Mouse (Mus musculus) ES-Bruce4 (cell line): ENCODE results near the gene Plcl1. TPM values are rescaled to one million over a fixed set of nuclear protein-coding genes. Genes with fewer than 3 reads are reported as not detected.
"Not testable (repeated sequence)": the region's sequence is repeated elsewhere in the genome, so short reads cannot be mapped to it uniquely, and the experiment has no call there.

Experiments
- H3K27ac ChIP-seq: 2 replicates; pipeline ENCODE4 v1.5.1; 2012; ENCODE audit warnings: low read length, inconsistent platforms; ENCODE audit not compliant: insufficient read depth
- H3K27me3 ChIP-seq: 2 replicates; pipeline ENCODE4 v1.6.1; 2012; ENCODE audit warnings: mild to moderate bottlenecking, low read length, inconsistent platforms; ENCODE audit not compliant: control insufficient read depth, poor library complexity, insufficient read depth, severe bottlenecking
- H3K36me3 ChIP-seq: 2 replicates; pipeline ENCODE4 v1.6.1; 2012; ENCODE audit warnings: inconsistent platforms, mild to moderate bottlenecking, low read length, moderate library complexity; ENCODE audit not compliant: control insufficient read depth, poor library complexity, insufficient read depth, severe bottlenecking
- H3K4me1 ChIP-seq: one replicate; pipeline ENCODE4 v1.8.1; 2011; ENCODE audit warnings: low read length; ENCODE audit not compliant: control insufficient read depth, insufficient read depth
- H3K4me3 ChIP-seq: 2 replicates; pipeline ENCODE4 v1.5.1; 2011; ENCODE audit warnings: low read depth, mild to moderate bottlenecking, low read length
- H3K9ac ChIP-seq: 2 replicates; pipeline ENCODE4 v1.6.1; 2012; ENCODE audit warnings: low read depth, mild to moderate bottlenecking, inconsistent platforms; ENCODE audit not compliant: poor library complexity, severe bottlenecking
- H3K9me3 ChIP-seq: replicated peaks from 2 replicates; pipeline ENCODE4 v1.6.1; 2012; ENCODE audit warnings: mild to moderate bottlenecking, low read length, inconsistent platforms; ENCODE audit not compliant: control insufficient read depth, poor library complexity, insufficient read depth, severe bottlenecking
- CTCF ChIP-seq: IDR thresholded peaks from one replicate; pipeline ENCODE4 v1.8.1; 2011; ENCODE audit warnings: low read depth, low read length
- EP300 ChIP-seq: IDR thresholded peaks from 2 replicates; pipeline ENCODE4 v1.6.1; 2011; ENCODE audit warnings: low read depth, low read length; ENCODE audit not compliant: insufficient read depth
- POLR2A ChIP-seq: IDR thresholded peaks from one replicate; pipeline ENCODE4 v1.8.1; 2011; ENCODE audit warnings: low read length; ENCODE audit not compliant: insufficient read depth
- polyA plus RNA-seq: library from polyadenylated mRNA; stranded (reverse); fragments of >200 nt; gene quantifications from 2 replicates; pipeline ENCODE4 v1.2.4, GENCODE M21; 2011; ENCODE audit warnings: low read depth; ENCODE audit not compliant: missing spikeins, insufficient read depth, insufficient read length

Plcl1 gene
- polyA plus RNA-seq, 1 experiment: 0.52 TPM

DNA sequence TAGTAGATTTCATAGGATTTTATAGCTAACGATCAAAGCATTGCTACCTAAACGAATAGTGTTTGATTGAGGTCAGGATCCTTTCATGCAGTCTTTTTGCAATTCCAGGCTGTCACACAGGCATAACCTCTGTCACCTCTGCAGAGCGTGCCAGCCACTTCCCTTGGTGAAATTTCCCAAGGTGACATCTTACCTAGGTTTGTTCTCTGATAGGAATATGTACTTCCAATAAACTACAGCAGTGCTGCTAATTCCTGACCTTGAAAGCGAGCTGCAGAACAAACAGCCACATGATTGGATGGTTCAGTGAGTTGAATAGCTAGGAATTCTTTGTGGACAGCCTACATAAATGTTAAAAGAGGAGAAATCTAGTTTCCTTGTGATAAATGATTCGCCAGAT, 56.6 kb downstream of the Plcl1 start:
- Histone ChIP-seq H3K27ac (no peak overlapping the region), H3K4me1 (no peaks in the 10 kb centered on the region), H3K9ac (no peak overlapping the region), H3K36me3 (no peaks in the 10 kb centered on the region), H3K9me3 (no peaks in the 10 kb centered on the region), H3K4me3 (no peak overlapping the region), H3K27me3 (no peaks in the 10 kb centered on the region)
- TF ChIP-seq EP300 (no peak), POLR2A (no peak)

DNA sequence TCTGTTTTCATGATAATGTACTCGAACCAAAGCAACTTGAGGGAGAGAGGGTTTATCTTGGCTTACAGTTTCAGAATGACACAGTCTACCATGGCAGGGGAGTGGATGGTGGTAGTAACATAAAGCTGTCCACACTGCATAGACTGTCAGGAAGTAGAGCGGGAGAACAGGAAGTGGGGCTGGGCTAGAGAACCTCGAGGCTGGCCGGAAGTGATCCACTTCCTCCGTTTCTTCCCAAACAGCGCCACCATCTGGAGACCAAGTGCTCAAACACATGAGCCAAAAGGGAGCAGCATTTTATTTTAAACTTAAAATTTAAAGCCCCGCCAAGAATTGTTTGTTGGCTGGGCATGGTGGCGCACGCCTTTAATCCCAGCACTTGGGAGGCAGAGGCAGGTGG, 68.0 kb downstream of the Plcl1 start:
- Histone ChIP-seq H3K4me1 (no peaks in the 10 kb centered on the region), H3K27ac (no peak overlapping the region), H3K4me3 (no peak overlapping the region), H3K9me3 (no peaks in the 10 kb centered on the region), H3K36me3 (no peaks in the 10 kb centered on the region), H3K27me3 (no peaks in the 10 kb centered on the region), H3K9ac (no peak overlapping the region)
- TF ChIP-seq POLR2A (no peak), CTCF (peak; percentile 20)

DNA sequence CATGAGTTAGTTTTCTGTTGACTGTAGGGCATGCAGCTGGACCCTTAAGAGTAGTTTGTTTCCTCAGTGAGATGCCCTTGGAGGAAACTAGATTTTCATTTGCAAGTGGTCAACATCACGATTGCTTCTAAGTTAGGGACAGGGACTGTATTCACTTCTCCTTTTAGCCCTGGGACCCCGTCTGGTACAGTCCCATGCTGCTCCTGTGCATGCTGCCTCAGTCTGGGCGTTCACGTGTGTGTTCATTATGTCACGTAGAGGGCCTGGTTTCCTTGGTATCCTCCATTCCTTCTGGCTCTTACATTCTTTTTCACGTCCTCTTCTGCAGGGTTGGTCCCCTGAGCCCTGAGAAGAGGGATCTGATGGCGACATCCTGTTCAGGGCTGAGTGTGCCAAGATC, 69.3 kb downstream of the Plcl1 start:
- TF ChIP-seq POLR2A (no peak), EP300 (no peak), CTCF (no peak)
- Histone ChIP-seq H3K4me1 (no peaks in the 10 kb centered on the region), H3K9ac (no peak overlapping the region), H3K27me3 (no peaks in the 10 kb centered on the region), H3K4me3 (no peak overlapping the region), H3K9me3 (no peaks in the 10 kb centered on the region), H3K36me3 (no peaks in the 10 kb centered on the region), H3K27ac (no peak overlapping the region)

DNA sequence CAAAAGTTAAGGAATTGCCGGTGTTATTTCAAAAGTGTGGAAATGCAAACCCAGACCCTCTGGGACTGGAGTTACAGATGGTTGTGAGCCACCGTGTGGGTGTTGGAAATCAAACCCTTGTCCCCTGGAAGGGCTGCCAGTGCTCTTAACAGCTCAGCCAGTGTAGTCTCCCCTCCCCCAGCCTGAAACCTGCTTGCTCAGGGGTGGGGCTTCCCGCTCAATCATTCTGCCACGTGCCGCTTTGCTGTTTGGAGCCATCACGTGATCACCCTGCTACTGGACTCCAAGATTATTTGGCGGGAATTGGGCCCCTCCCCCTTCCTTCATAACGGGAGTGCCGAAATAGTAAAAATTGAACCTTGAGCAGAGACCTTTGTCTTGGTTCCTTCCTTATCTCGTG, 81.7 kb downstream of the Plcl1 start:
- H3K9ac ChIP-seq, H3K27ac ChIP-seq: not testable (repeated sequence)

DNA sequence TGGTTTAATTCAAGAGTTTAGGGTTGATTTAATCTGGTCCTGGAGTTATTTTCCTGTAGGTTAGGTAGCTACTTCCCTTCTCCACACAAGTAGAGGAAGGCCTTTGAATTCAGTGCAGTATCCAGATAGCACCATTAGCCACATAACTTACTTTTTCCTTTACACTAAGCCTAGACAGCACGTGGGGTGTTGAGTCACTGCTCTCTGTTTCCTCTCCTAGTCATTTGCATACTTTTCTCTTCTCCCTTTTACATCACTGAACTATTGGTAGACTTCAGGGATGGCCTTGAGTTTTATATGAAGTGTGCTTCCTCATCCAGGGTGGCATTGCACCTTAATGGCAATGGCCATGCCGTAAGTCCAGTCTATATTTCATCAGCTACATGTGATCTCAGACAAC, 82.5 kb downstream of the Plcl1 start:
- Histone ChIP-seq H3K36me3 (no peaks in the 10 kb centered on the region), H3K27ac (no peak overlapping the region), H3K9me3 (no peaks in the 10 kb centered on the region), H3K9ac (no peak overlapping the region), H3K27me3 (no peaks in the 10 kb centered on the region), H3K4me1 (no peaks in the 10 kb centered on the region), H3K4me3 (no peak overlapping the region)
- TF ChIP-seq CTCF (no peak), POLR2A (no peak), EP300 (no peak)

More for the DNA sequence above, 81.7 kb downstream of the Plcl1 start:
- H3K4me3 ChIP-seq, H3K4me1 ChIP-seq, H3K9me3 ChIP-seq, H3K36me3 ChIP-seq, H3K27me3 ChIP-seq: not testable (repeated sequence)

DNA sequence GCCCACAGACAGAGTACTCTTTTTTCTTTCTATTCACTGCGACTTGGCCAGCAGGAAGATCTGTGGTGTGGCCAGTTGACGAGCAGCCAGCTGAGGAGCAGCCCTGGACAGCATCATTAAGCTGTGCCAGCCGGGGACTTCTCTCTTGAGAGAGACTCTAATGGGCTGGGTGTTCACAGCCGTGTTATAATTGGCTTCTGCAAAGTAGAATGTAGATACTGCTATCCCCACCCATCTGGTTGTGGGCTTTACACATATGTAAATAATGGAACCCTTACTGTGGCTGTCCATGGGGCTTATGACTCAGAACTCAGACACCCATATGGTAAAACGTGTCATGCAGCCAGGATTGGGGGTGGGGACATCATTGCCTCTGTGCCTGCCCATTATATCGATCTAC, 83.6 kb downstream of the Plcl1 start:
- no peak overlapping the region for H3K9ac ChIP-seq
- no peaks in the 10 kb centered on the region for H3K27me3 ChIP-seq
- H3K36me3 ChIP-seq: no peaks in the 10 kb centered on the region
- TF ChIP-seq EP300 (no peak), POLR2A (no peak), CTCF (no peak)
- no peaks in the 10 kb centered on the region for H3K4me1 ChIP-seq
- H3K4me3 ChIP-seq: no peak overlapping the region
- H3K27ac ChIP-seq: no peak overlapping the region
- H3K9me3 ChIP-seq: no peaks in the 10 kb centered on the region

DNA sequence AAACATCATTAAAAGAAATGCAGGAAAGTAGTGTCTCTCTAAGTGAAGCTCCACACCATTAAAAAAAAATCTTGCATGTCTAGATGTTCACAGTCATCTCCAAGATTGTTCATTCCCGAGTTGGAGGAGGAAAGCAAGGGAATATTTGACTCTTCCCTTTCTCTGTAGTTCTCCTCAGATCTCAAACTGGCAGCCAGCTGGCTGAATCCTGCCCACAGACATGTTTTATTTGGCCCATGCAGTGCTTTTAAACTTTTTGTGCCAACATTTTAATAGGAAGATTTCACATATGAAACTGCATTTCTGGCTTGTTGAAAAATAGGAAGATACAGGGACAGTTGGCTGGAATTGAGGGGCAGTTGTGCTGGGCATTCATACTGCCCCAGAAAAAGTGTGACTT, 94.2 kb downstream of the Plcl1 start:
- Histone ChIP-seq H3K27ac (no peak overlapping the region), H3K27me3 (no peaks in the 10 kb centered on the region), H3K4me1 (no peaks in the 10 kb centered on the region), H3K9me3 (no peaks in the 10 kb centered on the region; the same call in 1 of the 2 replicates), H3K9ac (no peak overlapping the region), H3K4me3 (no peak overlapping the region), H3K36me3 (no peaks in the 10 kb centered on the region)
- TF ChIP-seq CTCF (no peak), POLR2A (no peak), EP300 (no peak)
